Mouse (Mus musculus) stomach, embryonic 16.5 days (tissue): Measurements from ENCODE around the gene Alkbh1. TPM values are rescaled to one million over a fixed set of nuclear protein-coding genes. Genes with fewer than 3 reads are reported as not detected.

Experiments used
- ATAC-seq: fragments of 200-750 bp; cut with Nextera tagmentation; 2 replicates; pipeline ENCODE4 v1.8.0; 2017; ENCODE audit warnings: moderate number of reproducible peaks, moderate TSS enrichment; ENCODE audit not compliant: insufficient read depth, low FRiP score
- H3K27ac ChIP-seq: fragments of 300-500 bp; sonication (generic); 2 replicates; pipeline ENCODE4 v1.5.1; 2014; ENCODE audit warnings: low read length
- H3K27me3 ChIP-seq: fragments of 300-500 bp; sonication (generic); 2 replicates; pipeline ENCODE4 v1.6.1; 2014; ENCODE audit warnings: low read length, control low read depth, mixed read lengths; ENCODE audit not compliant: control insufficient read depth, insufficient read depth
- H3K36me3 ChIP-seq: fragments of 300-500 bp; sonication (generic); 2 replicates; pipeline ENCODE4 v1.6.1; 2014; ENCODE audit warnings: low read length; ENCODE audit not compliant: control insufficient read depth, insufficient read depth
- H3K4me1 ChIP-seq: fragments of 300-500 bp; sonication (generic); 2 replicates; pipeline ENCODE4 v1.6.1; 2014; ENCODE audit warnings: low read length, control low read depth, mixed read lengths; ENCODE audit not compliant: control insufficient read depth, insufficient read depth
- H3K4me2 ChIP-seq: fragments of 300-500 bp; sonication (generic); 2 replicates; pipeline ENCODE4 v1.6.1; 2014; ENCODE audit warnings: low read depth, low read length, mixed read lengths
- H3K4me3 ChIP-seq: fragments of 300-500 bp; sonication (generic); replicated peaks from 2 replicates; pipeline ENCODE4 v1.5.1; 2014; ENCODE audit warnings: mild to moderate bottlenecking, low read length
- H3K9ac ChIP-seq: fragments of 300-500 bp; sonication (generic); 2 replicates; pipeline ENCODE4 v1.6.1; 2014; ENCODE audit warnings: low read length
- H3K9me3 ChIP-seq: fragments of 300-500 bp; sonication (generic); replicated peaks from 2 replicates; pipeline ENCODE4 v1.6.1; 2016; ENCODE audit warnings: low read length, control low read depth; ENCODE audit not compliant: control insufficient read depth
- WGBS: fragments of 180-500 bp; shearing (Covaris S2); extraction: QIAGEN DNeasy Blood & Tissue Kit; methylation state at CpG from one replicate; pipeline ENCODE4 v1.1.7; 2014; 5-methylcytosine and 5-hydroxymethylcytosine counted together
- microRNA-seq: library from miRNA; unstranded; fragments of <30 nt; microRNA quantifications from one replicate; pipeline ENCODE4, GENCODE M21; 2016
- polyA plus RNA-seq: library from polyadenylated mRNA; unstranded; fragments of >200 nt; fragmentation: Nextera tagmentation; extraction: Ambion mirVana; gene quantifications from 2 replicates; pipeline ENCODE4 v1.2.1, GENCODE M21; 2015

Gene Alkbh1
- polyA plus RNA-seq, 1 experiment from 2014 or later: 51.6 TPM

DNA sequence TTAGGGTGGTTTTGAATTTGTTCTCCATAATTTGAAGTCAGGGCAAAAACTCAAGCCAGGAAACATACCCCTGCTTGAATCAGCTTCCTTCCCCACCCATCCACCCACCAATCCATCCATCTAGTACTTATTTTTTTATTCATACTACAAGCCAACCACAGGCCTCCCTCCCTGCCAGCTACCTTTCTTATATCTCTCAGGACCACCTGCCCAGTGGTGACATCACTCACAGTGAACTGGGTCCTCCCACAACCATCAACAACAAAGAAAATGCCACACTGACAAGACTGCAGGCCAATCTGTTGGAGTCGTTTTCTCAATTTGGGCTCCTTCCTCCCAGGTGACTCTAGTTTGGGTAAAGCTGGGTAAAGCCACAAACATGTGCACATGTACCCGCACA, 64.3 kb downstream of the Alkbh1 start:
- WGBS: 80% methylated on average over 2 of the region's 2 CpGs
- ATAC-seq: no peak

More for the DNA sequence above, 64.3 kb downstream of the Alkbh1 start:
- Histone ChIP-seq H3K27ac (no peak overlapping the region), H3K9ac (no peak overlapping the region), H3K9me3 (no peaks in the 10 kb centered on the region), H3K27me3 (no peaks in the 10 kb centered on the region), H3K4me1 (peaks cover 5% of the 10 kb centered on the region; the same call in 1 of the 2 replicates), H3K4me2 (no peak overlapping the region), H3K36me3 (no peaks in the 10 kb centered on the region), H3K4me3 (no peak overlapping the region)

Small RNA genes lying within 50 kb of the gene (microRNA-seq; reads per million reads assigned to microRNA genes)
- gene Mir3068: 45.2 reads per million, percentile 46 among the genes with 10 or more reads in this experiment

Other genes starting within 250 kb of the Alkbh1 start
- gene Samd15, start 244.3 kb downstream of the Alkbh1 start, polyA plus RNA-seq: 1.5 and 2.3 TPM in 2 replicates
- gene Tmed8, start 243.6 kb downstream of the Alkbh1 start, polyA plus RNA-seq: 2.3 and 2.8 TPM in 2 replicates
- gene Noxred1, start 205.3 kb downstream of the Alkbh1 start, polyA plus RNA-seq: 0.35 and 0.43 TPM in 2 replicates
- 36.3 and 37.8 TPM in 2 replicates for gene Vipas39, start 177.8 kb downstream of the Alkbh1 start, polyA plus RNA-seq
- 190 and 202 TPM in 2 replicates for gene Ahsa1, start 177.5 kb downstream of the Alkbh1 start, polyA plus RNA-seq
- gene Ism2, start 144.3 kb downstream of the Alkbh1 start, polyA plus RNA-seq: 0.42 and 0.53 TPM in 2 replicates
- gene Sptlc2, start 55.7 kb downstream of the Alkbh1 start, polyA plus RNA-seq: 98.7 and 101 TPM in 2 replicates
- gene Slirp, start 121 bp downstream of the Alkbh1 start, polyA plus RNA-seq: 259 and 291 TPM in 2 replicates
- 105 and 110 TPM in 2 replicates for gene Snw1, start 28.3 kb upstream of the Alkbh1 start, polyA plus RNA-seq
- not detected in 2 replicates for gene Gm5788, start 50.7 kb upstream of the Alkbh1 start, polyA plus RNA-seq
- gene Gm8300, start 70.3 kb upstream of the Alkbh1 start, polyA plus RNA-seq: not detected in 2 replicates
- not detected in 2 replicates for gene Oog1, start 158.7 kb upstream of the Alkbh1 start, polyA plus RNA-seq
- gene Gm4027, start 174.9 kb upstream of the Alkbh1 start, polyA plus RNA-seq: not detected in 2 replicates
- gene Gm16381, start 200.6 kb upstream of the Alkbh1 start, polyA plus RNA-seq: not detected in 2 replicates